Mouse (Mus musculus) hindlimb bud, embryonic 11.5 days (tissue): ENCODE results near the gene U2af1l4.
A peak's percentile ranks its signal among the peaks of the same experiment; 100 is the strongest.

ENCODE experiments used
- DNase-seq: peaks from one replicate; pipeline ENCODE4 v3.0.0-alpha.2; 2012; ENCODE audit warnings: low read depth, low spot score; ENCODE audit errors: extremely low spot score

The U2af1l4 gene

GRCm38 (mm10) chr7:30563117-30563905 is at the start of gene U2af1l4, which contains the start of the genes Gm49396 and Psenen:
U2af1l4 (plus strand) TSS chr7:30563301.
Gm49396 (plus strand) TSS chr7:30563344.
Psenen (minus strand) TSS chr7:30563627.
- peak; percentile 93 for DNase-seq

- no peak for DNase-seq
Observed at GRCm38 (mm10) chr7:30515003-30515760, 47.9 kb upstream of the U2af1l4 start.

DNA sequence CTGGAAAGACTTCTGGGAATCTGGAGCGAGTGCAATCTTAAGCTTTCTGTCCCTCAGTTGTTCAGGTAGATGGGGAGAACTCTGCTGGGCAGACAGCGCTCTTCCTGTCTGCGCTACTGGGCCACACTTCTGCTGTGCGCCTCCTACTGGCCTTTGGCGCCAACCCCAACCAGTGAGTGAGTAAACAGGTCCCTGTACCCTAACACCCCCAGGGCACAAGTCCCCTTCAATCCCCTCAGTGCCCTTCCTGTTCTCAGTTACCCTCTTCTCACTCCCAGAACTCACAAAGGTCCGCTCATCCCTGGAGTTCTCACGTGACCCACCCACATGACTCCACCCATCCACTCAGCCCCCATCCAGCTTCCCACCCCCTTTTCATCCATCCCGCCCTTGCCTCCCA is 44.8 kb upstream of the U2af1l4 start:
- DNase-seq, result no peak

GRCm38 (mm10) chr7:30520396-30520795 is 42.7 kb upstream of the U2af1l4 start:
- DNase-seq, result no peak

DNA sequence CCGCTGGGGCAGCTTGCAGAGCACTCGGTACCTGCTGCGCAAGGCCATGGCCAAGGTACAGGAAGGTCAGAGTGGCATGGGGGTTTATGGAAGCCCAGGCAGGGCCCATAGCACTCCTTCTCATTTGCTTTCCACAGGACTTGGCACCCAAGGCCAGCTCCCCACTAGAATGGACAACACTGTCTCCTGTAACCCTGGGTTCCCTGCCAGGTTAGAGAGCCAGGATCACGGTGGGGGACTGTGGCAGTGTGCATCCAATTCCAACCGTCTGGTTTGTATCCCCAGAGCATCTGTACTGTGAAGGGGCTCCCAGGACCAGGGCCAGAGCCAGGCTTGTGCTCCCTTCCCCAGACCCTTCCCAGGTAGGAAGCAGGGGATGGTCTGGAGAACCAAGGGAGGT is 42.2 kb upstream of the U2af1l4 start:
- DNase-seq, result no peak

DNA sequence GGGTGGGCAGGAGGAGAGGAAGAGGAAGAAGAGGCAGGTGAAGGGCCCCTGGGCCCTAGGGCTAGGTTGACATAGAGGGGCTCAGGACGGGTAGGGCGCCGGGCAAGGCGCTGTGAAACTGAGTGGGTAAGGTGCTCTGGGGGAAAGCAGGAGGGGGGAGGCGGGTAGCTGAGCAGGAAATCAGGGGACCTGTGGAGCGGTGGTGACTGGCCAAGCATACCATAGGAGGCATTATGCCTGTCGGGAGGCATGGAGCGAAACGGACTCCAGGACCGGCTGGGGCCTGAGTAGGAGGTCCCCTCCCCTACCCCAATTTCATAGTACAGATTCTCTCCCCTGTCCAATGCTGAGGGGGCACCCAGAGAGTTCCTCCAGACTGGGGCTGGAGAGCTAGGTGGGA is 40.2 kb upstream of the U2af1l4 start:
- DNase-seq, result no peak

DNA sequence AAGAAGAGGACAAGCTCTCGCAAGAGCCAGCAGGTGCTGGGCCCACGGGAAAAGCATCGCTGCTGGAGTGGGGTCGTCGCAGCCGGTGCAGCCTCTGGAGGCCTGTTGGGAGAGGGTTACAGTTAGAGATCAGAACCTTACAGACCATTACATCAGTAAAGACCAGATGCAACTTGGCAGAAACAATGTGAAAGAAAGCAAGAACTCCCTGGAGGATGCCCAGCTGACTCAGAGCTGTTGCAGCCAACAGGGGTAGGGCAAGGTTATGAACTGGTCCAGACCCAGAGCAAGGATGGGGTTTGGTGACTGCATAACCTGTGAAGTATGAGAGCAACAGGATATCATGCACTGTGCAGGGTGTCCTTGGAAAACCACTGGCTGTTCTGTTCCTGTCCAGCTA is 38.6 kb upstream of the U2af1l4 start:
- DNase-seq, result no peak

GRCm38 (mm10) chr7:30525954-30526353 is 37.1 kb upstream of the U2af1l4 start:
- DNase-seq, result no peak

DNA sequence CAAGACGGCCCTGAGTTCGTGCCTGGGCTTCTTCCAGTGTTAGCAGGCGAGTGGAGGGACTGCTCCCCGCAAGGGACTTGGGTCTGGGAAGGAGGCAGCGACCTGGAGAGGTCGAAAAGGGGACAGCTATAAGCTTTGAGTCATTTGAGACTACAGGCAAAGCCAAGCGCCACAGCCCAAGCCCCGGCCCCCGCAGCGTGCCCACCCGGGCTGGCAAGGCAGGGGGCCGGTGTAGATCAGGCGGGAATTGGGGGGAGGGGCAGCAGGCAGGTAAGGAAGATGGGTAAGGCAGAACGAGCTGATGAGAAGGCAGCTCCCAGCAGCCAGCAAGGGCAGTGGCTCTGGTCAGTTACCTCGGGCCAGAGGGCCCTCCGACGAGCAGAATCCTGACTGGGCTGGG is 36.7 kb upstream of the U2af1l4 start:
- DNase-seq, result no peak

GRCm38 (mm10) chr7:30526981-30527380 is 36.1 kb upstream of the U2af1l4 start:
- DNase-seq, result no peak

- DNase-seq, result no peak
Observed at GRCm38 (mm10) chr7:30531291-30531815, 31.7 kb upstream of the U2af1l4 start.

DNA sequence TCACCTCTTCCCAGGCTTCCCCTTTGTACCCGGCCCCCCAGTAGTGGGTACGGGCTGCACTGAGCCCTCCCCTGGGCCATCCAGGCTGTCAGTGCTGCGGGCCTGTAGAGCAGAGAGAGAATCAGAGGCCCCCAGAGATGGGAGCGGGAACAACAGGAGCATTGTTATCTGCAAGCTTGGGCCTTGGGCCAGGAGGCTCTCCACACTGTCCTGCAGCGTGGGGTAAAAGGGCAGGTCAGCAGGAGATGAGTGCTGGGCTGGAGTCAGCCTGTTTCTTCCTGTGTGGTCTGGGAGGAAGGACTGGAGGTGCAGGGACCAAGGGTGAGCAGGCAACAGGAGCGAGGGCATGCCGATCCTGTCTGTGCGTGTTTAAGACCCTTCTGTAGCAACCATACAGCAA is 30.2 kb upstream of the U2af1l4 start:
- DNase-seq, result no peak

- no peak for DNase-seq
Observed at GRCm38 (mm10) chr7:30533941-30534632, 29.0 kb upstream of the U2af1l4 start.

DNA sequence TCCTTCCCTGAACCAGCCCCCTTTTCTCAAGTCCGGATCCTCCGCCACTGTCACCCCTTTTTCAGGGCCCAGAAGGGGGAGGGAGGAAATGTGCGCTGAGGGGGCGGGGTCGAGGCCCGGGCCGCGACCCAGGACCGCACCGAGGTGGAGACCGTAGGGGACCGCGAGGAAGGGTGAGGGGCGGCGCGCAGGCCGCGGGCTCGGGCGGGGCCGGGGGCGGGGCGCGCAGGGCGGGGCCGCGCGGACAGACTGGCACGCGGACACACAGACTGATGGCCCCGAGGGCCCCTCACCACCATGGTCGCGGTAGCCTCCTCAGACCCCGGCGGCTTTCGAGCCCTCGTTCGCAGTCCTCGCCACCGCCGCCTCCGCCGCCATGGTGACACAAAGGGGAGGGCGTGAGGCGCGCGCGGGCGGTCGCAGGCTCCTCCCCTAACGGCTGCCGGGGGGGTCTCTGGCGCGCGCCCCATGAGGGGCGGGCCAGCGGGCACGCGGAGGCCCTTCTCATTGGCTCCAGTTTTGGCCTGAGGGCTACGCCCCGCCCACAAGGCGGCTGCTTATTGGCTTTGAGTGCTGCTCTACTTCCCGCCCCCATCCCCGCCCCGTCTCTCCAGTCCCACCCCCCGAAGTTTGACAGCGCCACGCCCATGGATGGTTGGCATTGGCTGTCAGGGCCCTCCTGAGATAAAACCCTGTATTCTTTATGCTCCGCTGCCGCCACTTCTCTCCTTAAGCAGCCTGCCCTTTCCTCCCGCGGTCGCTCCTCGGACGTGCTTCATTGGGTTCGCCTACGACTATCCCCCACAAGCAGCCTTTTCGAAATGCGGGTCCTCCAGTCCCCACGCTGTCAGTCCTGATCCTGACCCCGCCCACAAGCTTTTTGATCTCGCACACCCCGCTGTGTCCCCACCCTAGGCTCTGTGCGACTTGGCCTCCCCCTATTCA is 28.2 kb upstream of the U2af1l4 start, which contains the start of gene Arhgap33:
TSS of gene Arhgap33 (minus strand) at position 428 of the 945 bp plus-strand sequence.
- DNase-seq, result peak; percentile 92

- DNase-seq, result no peak
Observed at GRCm38 (mm10) chr7:30540572-30540971, 22.5 kb upstream of the U2af1l4 start.

GRCm38 (mm10) chr7:30544327-30544726 is 18.8 kb upstream of the U2af1l4 start:
- no peak for DNase-seq

GRCm38 (mm10) chr7:30549880-30550279 is 13.2 kb upstream of the U2af1l4 start:
- no peak for DNase-seq

GRCm38 (mm10) chr7:30550603-30551002 is 12.5 kb upstream of the U2af1l4 start:
- DNase-seq, result no peak

DNA sequence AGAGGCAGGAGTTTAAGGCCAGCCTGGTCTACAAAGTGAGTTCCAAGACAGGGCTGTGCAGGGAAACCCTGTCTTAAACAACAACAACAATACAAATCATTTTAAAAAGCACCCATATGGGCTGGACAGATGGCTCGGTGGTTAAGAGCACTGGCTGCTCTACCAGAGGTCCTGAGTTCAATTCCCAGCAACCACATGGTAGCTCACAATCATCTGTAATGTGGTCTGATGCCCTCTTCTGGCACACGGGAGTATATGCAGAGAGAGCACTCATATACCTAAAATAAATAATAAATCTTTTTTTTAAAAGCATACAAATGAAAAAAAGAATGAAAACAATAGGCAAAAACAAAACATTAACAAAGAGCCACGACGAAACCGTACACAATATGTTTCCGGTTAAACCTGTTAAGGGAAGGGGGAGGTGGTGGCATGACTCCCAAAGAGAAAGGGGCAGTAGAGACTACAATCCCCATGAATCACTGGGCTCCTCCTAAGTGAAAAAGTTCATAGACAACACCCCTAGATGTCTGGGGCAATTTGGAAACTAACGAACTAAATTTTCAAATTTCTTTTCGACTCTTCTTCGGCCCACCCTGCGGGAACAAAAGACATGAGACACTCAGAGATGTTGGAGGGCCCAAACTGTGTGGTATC is 11.5 kb upstream of the U2af1l4 start:
- DNase-seq, result no peak
